Mouse (Mus musculus): ENCODE data around the gene Cltc.

DNA sequence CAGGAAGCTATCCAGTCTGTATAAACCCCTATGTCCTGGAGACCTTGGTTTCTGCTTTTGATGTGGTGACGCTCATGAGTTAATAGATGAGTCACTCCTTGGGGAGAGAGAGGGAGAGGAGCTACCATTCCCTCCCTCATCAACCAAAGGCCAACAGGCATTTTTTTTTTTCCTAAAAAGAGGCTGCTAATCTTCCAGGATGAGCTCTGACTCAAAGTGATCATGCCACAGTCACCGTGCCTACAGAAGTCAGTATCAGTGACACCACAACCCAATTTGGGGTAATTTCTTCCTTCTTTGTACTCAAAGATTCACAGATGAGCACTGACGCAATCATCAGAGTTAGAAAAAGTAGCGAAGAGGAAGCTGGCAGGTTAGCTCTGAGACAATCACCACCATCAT is 104.8 kb downstream of the Cltc start:
- TF ChIP-seq CTCF (IDR thresholded peaks at IDR 0.05; ENCODE audit: extremely low read depth, insufficient read depth, low read length) = no peak
- TF ChIP-seq POLR2A (IDR thresholded peaks at IDR 0.05; ENCODE audit: extremely low read depth, insufficient read depth, low read length) = no peak

All from cortical plate, adult 2 months (tissue).